Mouse (Mus musculus) embryonic stem cell, embryonic (primary cell): ENCODE results near the gene Mbtps1.

ENCODE experiments used
- CTCF ChIA-PET, 4 experiments: fragments of 300-600 bp in 2 of 4; fragments of 350-600 bp in 2 of 4; sonication (Branson Sonifier 250); formaldehyde crosslinking; loops; one replicate each; lab custom pipeline; 2022; ENCODE audit warnings: inconsistent platforms in 2 of 4; lab: Charles Lee
- POLR2A ChIA-PET, 4 experiments: fragments of 300-600 bp in 2 of 4; fragments of 350-600 bp in 2 of 4; sonication (Branson Sonifier 250); formaldehyde crosslinking; loops; one replicate each; lab custom pipeline; 2022; ENCODE audit warnings: antibody characterized with exemption in 4 of 4, inconsistent platforms in 1 of 4; lab: Charles Lee

The Mbtps1 gene

GRCm38 (mm10) chr8:119558603-119559401 is at the start of gene Mbtps1:
Gene Mbtps1, minus strand, starts transcription at chr8:119558735.
- ChIA-PET POLR2A (interaction anchor here (0.6 to 6.5 kb wide), 148 partner anchors 8 to 1757 kb away, joined by 3 to 129 read pairs (median 4); partner anchors contain the start of genes Dnaaf1 (in 3 of the 4), Hsdl1 (in 3 of the 4), Taf1c (in 3 of the 4) and Hsbp1 (in 2 of the 4)), CTCF (interaction anchor here (0.5 to 1.8 kb wide), 18 partner anchors 8 to 1271 kb away, joined by 3 to 10 read pairs (median 3); partner anchors contain the start of genes Taf1c (in 2 of the 4), Dnaaf1 (in 1 of the 4) and Hsdl1 (in 1 of the 4))

DNA sequence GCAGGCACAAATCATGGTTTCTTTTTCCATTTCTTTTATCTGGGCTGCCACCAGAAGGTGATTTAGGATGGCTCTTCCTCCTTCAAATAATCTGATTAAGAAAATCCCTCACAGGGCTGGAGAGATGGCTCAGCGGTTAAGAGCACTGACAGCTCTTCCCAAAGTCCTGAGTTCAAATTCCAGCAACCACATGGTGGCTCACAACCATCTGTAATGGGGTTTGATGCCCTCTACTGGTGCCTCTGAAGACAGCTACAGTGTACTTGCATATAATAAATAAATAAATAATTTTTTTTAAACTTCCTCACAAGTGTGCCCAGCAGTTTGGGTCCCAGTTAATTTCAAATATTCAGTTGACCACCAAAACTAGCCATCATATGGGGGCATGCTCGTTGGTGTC is 47.7 kb upstream of the Mbtps1 start:
- ChIA-PET POLR2A (interaction anchor here in 3 of 4 experiments (0.6 to 2.1 kb wide), 8 partner anchors 14 to 182 kb away, joined by 3 to 16 read pairs (median 4); partner anchors contain the start of gene Mbtps1 (in 3 of the 3)), CTCF (interaction anchor here in 3 of 4 experiments (0.7 to 3.3 kb wide), 15 partner anchors 9 to 850 kb away, joined by 3 to 39 read pairs (median 7); no protein-coding TSS in a partner anchor)

DNA sequence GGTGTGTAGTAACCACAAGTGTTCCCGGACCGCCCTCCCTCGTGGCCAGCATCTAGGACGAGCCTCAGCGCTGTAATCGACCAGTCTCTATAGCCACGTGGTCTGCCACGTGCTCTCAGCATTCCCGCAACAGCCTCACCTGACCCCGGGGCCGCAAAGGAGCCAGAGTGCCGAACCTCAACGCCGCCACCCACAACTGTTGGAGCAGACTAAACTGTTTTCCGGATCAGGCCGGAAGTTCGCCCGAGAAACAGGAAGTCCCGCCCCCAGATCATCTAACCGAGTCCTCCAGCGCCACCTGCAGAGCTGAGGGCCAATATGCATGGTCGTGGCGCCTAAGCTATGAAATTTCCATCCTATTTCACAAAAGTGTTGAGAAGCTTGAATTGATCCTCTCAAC is 46.5 kb upstream of the Mbtps1 start, which contains the start of gene Taf1c:
Taf1c (minus strand) TSS at position 227 of the 400 bp plus-strand sequence.
- ChIA-PET CTCF (interaction anchor here (0.5 to 3.3 kb wide), 49 partner anchors 9 to 246 kb away, joined by 3 to 39 read pairs (median 4); partner anchors contain the start of genes Mbtps1 (in 3 of the 4) and Necab2 (in 1 of the 4)), POLR2A (interaction anchor here in 3 of 4 experiments (0.6 to 2.1 kb wide), 34 partner anchors 8 to 1386 kb away, joined by 3 to 16 read pairs (median 3); partner anchors contain the start of genes Mbtps1 (in 3 of the 3), Dnaaf1 (in 2 of the 3) and Hsdl1 (in 2 of the 3))

DNA sequence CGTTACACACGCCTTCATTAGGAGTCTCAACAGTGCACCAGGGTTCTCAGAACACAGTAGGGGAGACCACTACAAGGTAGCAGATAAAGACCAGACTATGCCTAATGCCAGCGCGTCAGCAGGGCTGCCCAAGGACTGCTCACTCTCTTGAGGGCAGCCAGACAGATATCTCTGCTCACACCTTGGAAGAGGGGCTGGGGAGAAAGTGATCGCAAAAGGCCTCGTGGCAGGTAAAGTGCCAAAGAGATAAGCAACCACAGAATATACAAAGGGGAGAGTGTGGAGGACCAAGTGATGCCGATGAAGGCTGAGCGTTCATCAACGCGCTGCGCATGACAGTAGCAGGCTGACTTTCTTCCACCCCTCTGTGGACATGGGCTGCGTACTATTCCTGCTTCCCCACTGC is 45.9 kb upstream of the Mbtps1 start:
- CTCF ChIA-PET: interaction anchor here in 2 of 4 experiments (0.8 to 3.3 kb wide), 5 partner anchors 74 to 224 kb away, joined by 3 to 39 read pairs (median 10); no protein-coding TSS in a partner anchor
- POLR2A ChIA-PET: interaction anchor here in 2 of 4 experiments (0.7 to 1.6 kb wide), 3 partner anchors 24 to 45 kb away, joined by 4 to 10 read pairs (median 8); partner anchors contain the start of gene Mbtps1 (in 1 of the 2)

- POLR2A ChIA-PET: no interaction called here
Measured at GRCm38 (mm10) chr8:119603771-119604170, 45.2 kb upstream of the Mbtps1 start.

DNA sequence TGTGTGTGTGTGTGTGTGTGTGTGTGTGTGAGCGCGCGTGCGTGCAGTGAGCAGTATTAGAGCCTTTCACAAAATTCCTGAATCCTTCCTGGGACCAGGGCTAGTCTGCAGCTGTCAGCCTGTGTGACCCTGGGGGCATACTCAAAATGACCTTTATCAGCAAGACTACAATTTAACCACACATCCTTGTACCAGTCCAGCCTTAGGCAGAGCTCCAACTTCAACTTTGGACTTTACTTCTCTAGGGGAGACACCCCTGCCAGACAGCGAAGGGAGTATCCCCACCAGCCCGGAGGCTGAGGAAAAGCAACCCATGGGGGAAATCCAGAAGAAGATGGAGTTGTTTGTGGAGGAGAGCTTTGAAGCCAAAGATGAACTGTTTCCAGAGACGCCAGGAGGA is 32.9 kb upstream of the Mbtps1 start:
- ChIA-PET CTCF (interaction anchor here in 3 of 4 experiments (0.5 to 1.3 kb wide), 4 partner anchors 14 to 649 kb away, joined by 3 to 4 read pairs (median 4); partner anchors contain the start of gene Taf1c (in 1 of the 3)), POLR2A (interaction anchor here in 3 of 4 experiments (0.7 to 3.0 kb wide), 5 partner anchors 14 to 44 kb away, joined by 3 to 12 read pairs (median 4); partner anchors contain the start of genes Mbtps1 (in 2 of the 3) and Taf1c (in 1 of the 3))

More at GRCm38 (mm10) chr8:119603771-119604170, 45.2 kb upstream of the Mbtps1 start:
- CTCF ChIA-PET: no interaction called here

GRCm38 (mm10) chr8:119590348-119590747 is 31.8 kb upstream of the Mbtps1 start:
- ChIA-PET CTCF (interaction anchor here in 1 of 4 experiments (1.3 kb wide), 1 partner anchor 15 kb away, joined by 4 read pairs; the partner anchor contains the start of gene Taf1c), POLR2A (interaction anchor here in 1 of 4 experiments (3.0 kb wide), 1 partner anchor 31 kb away, joined by 12 read pairs; the partner anchor contains the start of gene Mbtps1)

- POLR2A ChIA-PET: interaction anchor here in 3 of 4 experiments (0.6 to 1.5 kb wide), 6 partner anchors 16 to 89 kb away, joined by 3 read pairs; partner anchors contain the start of genes Mbtps1 (in 2 of the 3) and Taf1c (in 1 of the 3)
- CTCF ChIA-PET: interaction anchor here in 2 of 4 experiments (0.9 to 1.2 kb wide), 3 partner anchors 8 to 189 kb away, joined by 3 read pairs; partner anchors contain the start of gene Tldc1 (in 1 of the 2)
Measured at GRCm38 (mm10) chr8:119588844-119589243, 30.3 kb upstream of the Mbtps1 start.

GRCm38 (mm10) chr8:119588321-119588720 is 29.8 kb upstream of the Mbtps1 start:
- POLR2A ChIA-PET: interaction anchor here in 3 of 4 experiments (0.7 to 2.2 kb wide), 8 partner anchors 8 to 104 kb away, joined by 3 to 7 read pairs (median 3); partner anchors contain the start of genes Mbtps1 (in 3 of the 3) and Taf1c (in 1 of the 3)

GRCm38 (mm10) chr8:119585901-119586300 is 27.4 kb upstream of the Mbtps1 start:
- ChIA-PET CTCF (interaction anchor here in 2 of 4 experiments (0.6 to 0.9 kb wide), 2 partner anchors 84 to 134 kb away, joined by 4 read pairs; no protein-coding TSS in a partner anchor), POLR2A (interaction anchor here in 3 of 4 experiments (0.6 to 1.1 kb wide), 4 partner anchors 27 to 687 kb away, joined by 3 to 7 read pairs (median 4); partner anchors contain the start of gene Mbtps1 (in 1 of the 3))

More at GRCm38 (mm10) chr8:119588321-119588720, 29.8 kb upstream of the Mbtps1 start:
- CTCF ChIA-PET: interaction anchor here in 2 of 4 experiments (0.9 to 1.0 kb wide), 2 partner anchors 9 kb away, joined by 3 read pairs; no protein-coding TSS in a partner anchor

DNA sequence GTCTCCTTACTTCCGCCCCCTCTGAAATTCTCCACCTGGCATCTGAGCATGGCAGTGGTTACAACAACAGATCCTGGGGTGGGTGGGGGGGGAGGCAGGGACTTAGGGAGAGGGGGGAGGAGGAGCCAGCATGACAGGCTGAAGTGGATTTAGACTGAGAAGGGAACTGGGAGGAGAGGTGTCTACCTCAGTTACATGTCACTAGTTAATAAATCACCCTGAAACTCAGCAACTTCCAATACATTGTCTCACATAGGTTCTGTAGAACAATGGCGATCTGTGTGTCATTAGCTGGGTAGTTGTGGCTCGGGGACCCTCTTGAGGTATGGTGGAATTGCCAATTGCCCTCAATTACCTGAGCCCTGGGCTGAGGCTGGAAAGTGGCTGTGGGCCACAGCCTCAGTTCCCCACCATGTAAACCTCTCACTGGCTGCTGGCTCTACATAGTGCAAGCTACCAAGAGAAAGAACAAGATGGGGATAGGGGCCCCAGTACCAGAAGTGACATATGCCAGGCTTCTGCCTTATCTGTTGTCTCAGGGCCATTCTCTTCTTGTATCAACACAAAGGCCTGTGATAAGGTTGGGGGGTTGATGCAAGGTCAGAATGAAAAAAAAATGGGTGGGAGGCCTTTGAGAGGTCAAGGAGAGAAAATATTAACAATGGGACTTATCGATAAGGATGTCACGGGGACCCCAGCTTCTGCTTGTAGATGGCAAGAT is 22.1 kb upstream of the Mbtps1 start:
- CTCF ChIA-PET: interaction anchor here in 3 of 4 experiments (0.7 to 1.2 kb wide), 3 partner anchors 92 to 140 kb away, joined by 3 to 6 read pairs (median 4); no protein-coding TSS in a partner anchor
- POLR2A ChIA-PET: interaction anchor here in 2 of 4 experiments (1.2 to 2.9 kb wide), 3 partner anchors 22 to 34 kb away, joined by 3 to 27 read pairs (median 18); partner anchors contain the start of gene Mbtps1 (in 2 of the 2)

- ChIA-PET CTCF (interaction anchor here in 3 of 4 experiments (0.6 to 2.0 kb wide), 5 partner anchors 9 to 175 kb away, joined by 3 to 5 read pairs (median 3); partner anchors contain the start of gene Taf1c (in 1 of the 3)), POLR2A (interaction anchor here in 3 of 4 experiments (0.6 to 2.9 kb wide), 9 partner anchors 13 to 26 kb away, joined by 3 to 27 read pairs (median 4); partner anchors contain the start of genes Mbtps1 (in 3 of the 3) and Taf1c (in 2 of the 3))
Measured at GRCm38 (mm10) chr8:119579096-119579495, 20.6 kb upstream of the Mbtps1 start.

- CTCF ChIA-PET: interaction anchor here in 2 of 4 experiments (0.6 to 1.3 kb wide), 3 partner anchors 17 to 94 kb away, joined by 3 to 4 read pairs (median 3); partner anchors contain the start of gene Mbtps1 (in 1 of the 2)
Measured at GRCm38 (mm10) chr8:119575366-119575726, 16.8 kb upstream of the Mbtps1 start.

DNA sequence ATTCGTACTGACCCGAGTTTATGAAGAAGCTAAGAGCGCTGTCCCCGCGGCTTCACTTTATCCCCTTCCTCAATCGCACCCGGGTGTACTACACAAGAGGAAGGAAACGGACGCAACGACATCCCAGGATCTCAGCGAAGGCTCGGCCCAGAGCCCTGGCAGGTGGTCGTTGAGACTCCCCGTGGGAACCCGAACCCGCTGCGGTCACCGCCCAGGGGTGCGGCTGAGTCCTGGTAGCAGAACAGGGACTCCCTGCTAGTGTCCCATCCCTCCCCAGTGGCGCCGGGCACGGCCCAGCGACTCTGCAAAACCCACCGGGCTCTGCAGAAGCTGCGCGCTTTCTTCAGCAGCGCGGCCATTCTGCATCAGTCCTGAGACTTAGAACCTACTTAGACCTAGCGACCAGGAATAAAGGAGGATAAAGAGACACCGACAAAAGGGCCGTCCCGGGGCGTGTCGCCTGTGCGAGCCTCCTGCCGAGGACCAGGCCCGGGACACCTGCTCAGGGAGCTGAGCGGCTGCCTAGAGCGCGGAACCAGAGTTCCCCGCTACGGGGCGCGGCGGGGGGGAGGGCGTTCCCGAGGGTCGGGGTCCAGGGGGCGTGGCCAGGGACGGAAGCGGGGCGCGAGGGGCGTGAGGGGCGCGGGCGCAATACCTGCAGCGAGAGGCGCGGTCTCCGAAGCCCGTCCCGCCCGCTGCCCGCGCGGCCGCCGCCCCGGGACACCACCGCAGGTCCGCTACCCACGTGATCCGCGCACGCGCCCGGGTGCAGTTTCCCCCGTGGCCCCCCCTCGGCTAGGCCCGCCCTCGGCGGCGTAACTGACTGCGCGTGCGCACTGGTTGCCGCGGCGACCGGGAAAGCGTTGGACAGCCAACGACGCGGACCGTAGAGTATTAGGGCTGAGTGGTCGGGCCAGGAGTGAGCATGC is 16.2 kb upstream of the Mbtps1 start, which contains the start of the genes Hsdl1 and Dnaaf1:
Hsdl1 (minus strand) TSS at position 747 of the 929 bp plus-strand sequence.
Dnaaf1 (plus strand) TSS at position 799 of the 929 bp plus-strand sequence.
- POLR2A ChIA-PET: interaction anchor here (0.5 to 4.3 kb wide), 17 partner anchors 9 to 162 kb away, joined by 3 to 36 read pairs (median 3); partner anchors contain the start of genes Mbtps1 (in 3 of the 4) and Taf1c (in 2 of the 4)
- CTCF ChIA-PET: interaction anchor here (0.6 to 1.3 kb wide), 6 partner anchors 16 to 169 kb away, joined by 3 to 4 read pairs (median 3); partner anchors contain the start of genes Mbtps1 (in 1 of the 4) and Taf1c (in 1 of the 4)

More at GRCm38 (mm10) chr8:119575366-119575726, 16.8 kb upstream of the Mbtps1 start:
- POLR2A ChIA-PET: interaction anchor here in 3 of 4 experiments (0.6 to 4.3 kb wide), 12 partner anchors 9 to 34 kb away, joined by 3 to 36 read pairs (median 3); partner anchors contain the start of genes Mbtps1 (in 3 of the 3) and Taf1c (in 1 of the 3)
